8 mouse cellular contexts compared by ENCODE assay signal in the genomic region with DNA sequence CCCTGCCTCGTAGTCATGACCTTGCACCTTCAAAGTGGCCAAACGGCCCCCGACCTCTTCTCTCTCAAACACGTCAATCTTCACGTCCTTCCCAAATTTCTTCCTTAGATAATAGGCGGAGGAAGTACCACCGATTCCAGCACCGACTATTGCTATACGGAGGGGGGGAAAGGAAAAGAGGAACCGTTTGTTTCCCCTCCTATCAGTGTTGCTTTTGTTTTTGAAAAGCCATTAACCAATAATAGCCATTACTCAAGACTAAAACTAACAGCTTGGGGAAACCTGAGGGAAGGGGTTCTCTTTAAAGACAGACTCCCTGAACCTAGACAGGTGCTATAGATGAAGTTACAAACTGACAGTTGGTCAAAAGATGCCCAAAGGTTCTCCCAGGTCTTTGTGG. TPM values are rescaled to one million over a fixed set of nuclear protein-coding genes. Genes with fewer than 3 reads are reported as not detected.
A peak's percentile ranks its signal among the peaks of the same experiment; 100 is the strongest.
DNase-seq lines count a peak whose midpoint lies in the region; ATAC-seq and TF ChIP-seq lines count a peak whose summit lies in the region.

No protein-coding gene starts in this region.

- peak overlapping the region; percentile 63 for H3K4me3 ChIP-seq in heart, adult 2 months
- H3K4me3 ChIP-seq in CH12.LX (replicated peaks in 1 of 3; ENCODE audit: low read depth in 2 of 3, low read length in 2 of 3, poor library complexity in 1 of 3) = peak overlapping the region; percentile 82 to 87 (median 84)

- no peak for TF ChIP-seq RAD21 in CH12.LX (IDR thresholded peaks at IDR 0.05; ENCODE audit: low read depth, low read length)

- WGBS in heart, adult 2 months = 19% methylated on average over 10 of the region's 10 CpGs

- TF ChIP-seq POLR2A in heart, adult 2 months (IDR thresholded peaks at IDR 0.05; ENCODE audit: insufficient read depth, low read depth, low read length) = no peak
- TF ChIP-seq POLR2A in CH12.LX (IDR thresholded peaks at IDR 0.05; ENCODE audit: low read depth, low read length) = no peak

- peak; percentile 56 for ATAC-seq in granulocyte monocyte progenitor cell, adult 5-6 weeks (replicated peaks; ENCODE audit: poor library complexity, severe bottlenecking)
- ATAC-seq in megakaryocyte, adult 5-6 weeks (ENCODE audit: poor library complexity, severe bottlenecking) = peak; percentile 50
- no peak for ATAC-seq in cerebellum, adult (ENCODE audit: insufficient number of reproducible peaks, low FRiP score, low TSS enrichment)

- no peaks in the 10 kb centered on the region for H3K79me2 ChIP-seq in heart, adult 2 months (replicated peaks; ENCODE audit: control insufficient read depth, insufficient read depth, low read length)
- H3K79me2 ChIP-seq in CH12.LX (replicated peaks; ENCODE audit: control insufficient read depth, extremely low read depth, insufficient read depth, poor library complexity, severe bottlenecking) = no peaks in the 10 kb centered on the region; the same call in 1 of the 2 replicates

- H3K9ac ChIP-seq in heart, adult 2 months (ENCODE audit: low read depth, low read length) = peak overlapping the region; percentile 86
- peak overlapping the region; percentile 62 for H3K9ac ChIP-seq in CH12.LX (ENCODE audit: insufficient read depth, low read depth)

- no peaks in the 10 kb centered on the region; the same call in 1 of the 2 replicates for H3K36me3 ChIP-seq in heart, adult 2 months (ENCODE audit: control insufficient read depth, insufficient read depth, low read length)
- H3K36me3 ChIP-seq in CH12.LX (replicated peaks in 1 of 2; ENCODE audit: control insufficient read depth in 1 of 2, insufficient read depth in 1 of 2, low read length in 1 of 2) = peaks cover 16 to 29% of the 10 kb centered on the region in 2 experiments

- intact Hi-C loops in heart, adult 2 months (cut with DNase I) = loop anchor here (2.0 kb wide), 1 partner anchor 25 kb away; the partner anchor contains the start of gene Snrpg
- intact Hi-C loops in heart, postnatal 25 days (cut with DNase I) = loop anchor here (2.0 kb wide), 1 partner anchor 25 kb away; the partner anchor contains the start of gene Snrpg

- peaks cover 6% of the 10 kb centered on the region; the same call in 1 of the 2 replicates for H3K4me1 ChIP-seq in heart, adult 2 months (ENCODE audit: control insufficient read depth, insufficient read depth, low read length)
- peaks cover 3 to 21% of the 10 kb centered on the region in 2 experiments; a peak in 3 of 4 replicates for H3K4me1 ChIP-seq in CH12.LX (ENCODE audit: control insufficient read depth in 1 of 2, insufficient read depth in 2 of 2)

- H3K9me3 ChIP-seq in CH12.LX (replicated peaks; ENCODE audit: low read length) = no peaks in the 10 kb centered on the region

- DNase-seq in heart, adult 2 months = no peak
- DNase-seq in heart, postnatal 25 days (ENCODE audit: low spot score) = no peak
- DNase-seq in CH12.LX (ENCODE audit: extremely low read depth) = no peak
- no peak for DNase-seq in ovary, adult 18-20 months (ENCODE audit: low spot score)
- no peak for DNase-seq in layer of hippocampus, postnatal 10 days (ENCODE audit: low spot score in 2 of 2)

- dilution Hi-C loops in CH12.LX (cut with MboI; ENCODE audit: extremely low pct_ligation_motif_present, extremely low pct_unique_long_range_greater_than_20kb, low sequenced_read_pairs) = no loop called here

- no peak for TF ChIP-seq EP300 in heart, adult 2 months (IDR thresholded peaks at IDR 0.05; ENCODE audit: insufficient read depth, low read depth, low read length)
- no peak for TF ChIP-seq EP300 in CH12.LX (IDR thresholded peaks at IDR 0.05; ENCODE audit: low read length)

- H3K4me2 ChIP-seq in CH12.LX (ENCODE audit: insufficient read depth, low read depth, poor library complexity, severe bottlenecking) = peak overlapping the region; percentile 92

- no peaks in the 10 kb centered on the region for H3K27me3 ChIP-seq in heart, adult 2 months (ENCODE audit: control insufficient read depth, insufficient read depth, low read length)
- peaks cover 8% of the 10 kb centered on the region for H3K27me3 ChIP-seq in CH12.LX (replicated peaks)

- TF ChIP-seq CTCF in heart, adult 2 months (IDR thresholded peaks at IDR 0.05) = no peak
- no peak for TF ChIP-seq CTCF in CH12.LX (conservative IDR thresholded peaks at IDR 0.05 in 1 of 2, IDR thresholded peaks at IDR 0.05 in 1 of 2; ENCODE audit: low read depth in 2 of 2, low read length in 2 of 2)

- H3K27ac ChIP-seq in heart, adult 2 months = peak overlapping the region; percentile 70; the same call in 1 of the 2 replicates
- H3K27ac ChIP-seq in CH12.LX (ENCODE audit: insufficient read depth, low read depth) = no peak overlapping the region

- in situ Hi-C loops in CH12.LX (cut with MboI; ENCODE audit: low pct_ligation_motif_present, low pct_unique_long_range_greater_than_20kb, low sequenced_read_pairs) = no loop called here

TF ChIP-seq in CH12.LX, 34 proteins besides CTCF, POLR2A, EP300 and RAD21:
- TF ChIP-seq ZC3H11A (IDR thresholded peaks at IDR 0.05; ENCODE audit: low read depth, low read length) (no peak), KAT2A (IDR thresholded peaks at IDR 0.05; ENCODE audit: insufficient replicate concordance, low read length) (no peak), NELFE (IDR thresholded peaks at IDR 0.05; ENCODE audit: low read depth, low read length) (no peak), ZMIZ1 (IDR thresholded peaks at IDR 0.05; ENCODE audit: low read depth, low read length) (no peak), HCFC1 (IDR thresholded peaks at IDR 0.05; ENCODE audit: low read depth, low read length) (no peak), TCF12 (IDR thresholded peaks at IDR 0.05; ENCODE audit: low read depth, low read length) (no peak), USF1 (IDR thresholded peaks at IDR 0.05; ENCODE audit: low read depth, low read length) (no peak), MXI1 (IDR thresholded peaks at IDR 0.05; ENCODE audit: low read depth, low read length) (no peak)
TF ChIP-seq in CH12.LX: peak in this region for 0.

RNA-seq across cellular contexts. Expression of gene Pcyox1, which starts 1.0 kb away (rescaled TPM):
- 10 to 100 TPM; 69.6 to 82.5 TPM for total RNA-seq in heart, adult 2 months (2021)
- 30.3 and 55.6 TPM in 2 replicates for polyA plus RNA-seq in heart, adult 2 months (2012; rRNA removed)
- 10 to 100 TPM; 62.1 to 72.9 TPM for total RNA-seq in heart, postnatal 25 days (2021)
- total RNA-seq in CH12.LX (2012; rRNA removed) (12.8 and 14.1 TPM in 2 replicates), CH12.LX (2014; rRNA removed) (10.7 and 12.9 TPM in 2 replicates)
- 8.7 TPM in 2 replicates for polyA plus RNA-seq in CH12.LX (2012; ENCODE audit: insufficient read length, low read depth)
- 31.1 and 35.7 TPM in 2 replicates for total RNA-seq in granulocyte monocyte progenitor cell, adult 5-6 weeks (2014; fragmentation: Nextera tagmentation)
- total RNA-seq in granulocyte monocyte progenitor cell, adult 5-6 weeks (2017) = 64.2 and 87.9 TPM in 2 replicates
- 37.9 and 47.9 TPM in 2 replicates for total RNA-seq in megakaryocyte, adult 5-6 weeks (2015)
- 62.6 and 84.6 TPM in 2 replicates for total RNA-seq in megakaryocyte, adult 5-6 weeks (2017)
- 100 to 1,000 TPM; 119 to 133 TPM for total RNA-seq in layer of hippocampus, postnatal 10 days (2021)

RNA-seq across cellular contexts. Expression of gene Tia1, which starts 8.1 kb away (rescaled TPM):
- total RNA-seq in heart, adult 2 months (2021) = 10 to 100 TPM; 22.4 to 23.7 TPM
- polyA plus RNA-seq in heart, adult 2 months (2012; rRNA removed) = 13.1 and 27.9 TPM in 2 replicates
- 10 to 100 TPM; 26.6 to 27.1 TPM for total RNA-seq in heart, postnatal 25 days (2021)
- total RNA-seq in CH12.LX (2012; rRNA removed) = 31.8 and 36.8 TPM in 2 replicates
- 41.4 and 49.1 TPM in 2 replicates for total RNA-seq in CH12.LX (2014; rRNA removed)
- polyA plus RNA-seq in CH12.LX (2012; ENCODE audit: insufficient read length, low read depth) = 34.0 and 36.1 TPM in 2 replicates
- total RNA-seq in granulocyte monocyte progenitor cell, adult 5-6 weeks (2014; fragmentation: Nextera tagmentation) = 89.9 and 109 TPM in 2 replicates
- total RNA-seq in granulocyte monocyte progenitor cell, adult 5-6 weeks (2017) = 77.5 and 97.1 TPM in 2 replicates
- 66.4 and 69.8 TPM in 2 replicates for total RNA-seq in megakaryocyte, adult 5-6 weeks (2015)
- total RNA-seq in megakaryocyte, adult 5-6 weeks (2017) = 41.0 and 67.0 TPM in 2 replicates
- 100 to 1,000 TPM; 148 to 168 TPM for total RNA-seq in layer of hippocampus, postnatal 10 days (2021)

RNA-seq across cellular contexts. Expression of gene Snrpg, which starts 24.9 kb away (rescaled TPM):
- 10 to 100 TPM; 41.9 to 42.0 TPM for total RNA-seq in heart, adult 2 months (2021)
- polyA plus RNA-seq in heart, adult 2 months (2012; rRNA removed) = 22.7 and 32.3 TPM in 2 replicates
- 10 to 100 TPM; 45.9 to 49.7 TPM for total RNA-seq in heart, postnatal 25 days (2021)
- total RNA-seq in CH12.LX (2012; rRNA removed) (462 and 546 TPM in 2 replicates), CH12.LX (2014; rRNA removed) (137 and 146 TPM in 2 replicates)
- polyA plus RNA-seq in CH12.LX (2012; ENCODE audit: insufficient read length, low read depth) = 408 and 446 TPM in 2 replicates
- 687 and 692 TPM in 2 replicates for total RNA-seq in granulocyte monocyte progenitor cell, adult 5-6 weeks (2014; fragmentation: Nextera tagmentation)
- total RNA-seq in granulocyte monocyte progenitor cell, adult 5-6 weeks (2017) = 44.9 and 50.5 TPM in 2 replicates
- total RNA-seq in megakaryocyte, adult 5-6 weeks (2015) = 321 and 326 TPM in 2 replicates
- total RNA-seq in megakaryocyte, adult 5-6 weeks (2017) = 25.7 and 28.4 TPM in 2 replicates
- total RNA-seq in layer of hippocampus, postnatal 10 days (2021) = 100 to 1,000 TPM in 1 of 2 experiments, 10 to 100 TPM in 1; 80.7 to 103 TPM

RNA-seq across cellular contexts. Expression of gene Gm44790, which starts 30.5 kb away (rescaled TPM):
- not detected for total RNA-seq in heart, adult 2 months (2021)
- not detected in 2 replicates for polyA plus RNA-seq in heart, adult 2 months (2012; rRNA removed)
- under 1 TPM in 1 of 2 experiments, not detected in 1; 0.36 TPM for total RNA-seq in heart, postnatal 25 days (2021)
- not detected in 2 replicates for total RNA-seq in CH12.LX (2012; rRNA removed)
- not detected in 2 replicates for total RNA-seq in CH12.LX (2014; rRNA removed)
- not detected in 2 replicates for polyA plus RNA-seq in CH12.LX (2012; ENCODE audit: insufficient read length, low read depth)
- total RNA-seq in granulocyte monocyte progenitor cell, adult 5-6 weeks (2014; fragmentation: Nextera tagmentation) = not detected in 2 replicates
- total RNA-seq in granulocyte monocyte progenitor cell, adult 5-6 weeks (2017) = not detected in 2 replicates
- total RNA-seq in megakaryocyte, adult 5-6 weeks (2015) = not detected in 2 replicates
- not detected in 2 replicates for total RNA-seq in megakaryocyte, adult 5-6 weeks (2017)
- not detected for total RNA-seq in layer of hippocampus, postnatal 10 days (2021)

RNA-seq across cellular contexts. Expression of gene Fam136a, which starts 30.5 kb away (rescaled TPM):
- total RNA-seq in heart, adult 2 months (2021) = 10 to 100 TPM; 29.3 TPM
- 15.8 and 22.7 TPM in 2 replicates for polyA plus RNA-seq in heart, adult 2 months (2012; rRNA removed)
- 10 to 100 TPM; 25.2 to 29.7 TPM for total RNA-seq in heart, postnatal 25 days (2021)
- total RNA-seq in CH12.LX (2012; rRNA removed) (152 and 200 TPM in 2 replicates), CH12.LX (2014; rRNA removed) (339 and 378 TPM in 2 replicates)
- 160 and 179 TPM in 2 replicates for polyA plus RNA-seq in CH12.LX (2012; ENCODE audit: insufficient read length, low read depth)
- 46.3 and 51.5 TPM in 2 replicates for total RNA-seq in granulocyte monocyte progenitor cell, adult 5-6 weeks (2014; fragmentation: Nextera tagmentation)
- total RNA-seq in granulocyte monocyte progenitor cell, adult 5-6 weeks (2017) = 82.6 and 95.9 TPM in 2 replicates
- total RNA-seq in megakaryocyte, adult 5-6 weeks (2015) = 9.7 and 13.9 TPM in 2 replicates
- 11.7 and 12.7 TPM in 2 replicates for total RNA-seq in megakaryocyte, adult 5-6 weeks (2017)
- 10 to 100 TPM; 37.2 to 38.4 TPM for total RNA-seq in layer of hippocampus, postnatal 10 days (2021)
